Mouse (Mus musculus) limb, embryonic 14.5 days (tissue): ENCODE measurements around the gene Myo7a. TPM values are rescaled to one million over a fixed set of nuclear protein-coding genes. Genes with fewer than 3 reads are reported as not detected.

Experiments
- ATAC-seq: fragments of 200-750 bp; cut with Nextera tagmentation; 2 replicates; pipeline ENCODE4 v1.8.0; 2017; ENCODE audit warnings: low read depth, moderate number of reproducible peaks, moderate TSS enrichment; ENCODE audit not compliant: low FRiP score
- DNase-seq: peaks from one replicate; pipeline ENCODE4 v3.0.0-alpha.2; 2015; ENCODE audit warnings: low spot score
- H3K27ac ChIP-seq: fragments of 300-500 bp; sonication (generic); replicated peaks from 2 replicates; pipeline ENCODE4 v1.5.1; 2014; ENCODE audit warnings: low read depth, mild to moderate bottlenecking, low read length, moderate library complexity, mixed read lengths
- H3K27me3 ChIP-seq: fragments of 300-500 bp; sonication (generic); 2 replicates; pipeline ENCODE4 v1.6.1; 2014; ENCODE audit warnings: low read length, mixed read lengths; ENCODE audit not compliant: control insufficient read depth, insufficient read depth
- H3K36me3 ChIP-seq: fragments of 300-500 bp; sonication (generic); 2 replicates; pipeline ENCODE4 v1.6.1; 2014; ENCODE audit warnings: mild to moderate bottlenecking, low read length, moderate library complexity, mixed read lengths; ENCODE audit not compliant: control insufficient read depth, insufficient read depth
- H3K4me1 ChIP-seq: fragments of 300-500 bp; sonication (generic); 2 replicates; pipeline ENCODE4 v1.6.1; 2014; ENCODE audit warnings: antibody characterized with exemption, low read length, mixed read lengths; ENCODE audit not compliant: control insufficient read depth, insufficient read depth
- H3K4me2 ChIP-seq: fragments of 300-500 bp; sonication (generic); replicated peaks from 2 replicates; pipeline ENCODE4 v1.6.1; 2014; ENCODE audit warnings: low read depth, mild to moderate bottlenecking, low read length, moderate library complexity; ENCODE audit not compliant: severe bottlenecking
- H3K4me3 ChIP-seq: fragments of 300-500 bp; sonication (generic); replicated peaks from 2 replicates; pipeline ENCODE4 v1.5.1; 2014; ENCODE audit warnings: low read length
- H3K9ac ChIP-seq: fragments of 300-500 bp; sonication (generic); 2 replicates; pipeline ENCODE4 v1.6.1; 2014; ENCODE audit warnings: mild to moderate bottlenecking, low read depth, low read length, moderate library complexity; ENCODE audit not compliant: severe bottlenecking
- H3K9me3 ChIP-seq: fragments of 300-500 bp; sonication (generic); 2 replicates; pipeline ENCODE4 v1.6.1; 2016; ENCODE audit warnings: low read length; ENCODE audit not compliant: control insufficient read depth
- POLR2A ChIP-seq: fragments of 200-500 bp; IDR thresholded peaks from 2 replicates; pipeline ENCODE4 v1.8.0; 2012; ENCODE audit warnings: inconsistent platforms, mild to moderate bottlenecking, moderate library complexity, borderline replicate concordance; ENCODE audit not compliant: insufficient read depth, insufficient read length; ENCODE audit errors: extremely low read depth
- WGBS: fragments of 180-500 bp; shearing (Covaris S2); extraction: QIAGEN DNeasy Blood & Tissue Kit; methylation state at CpG from one replicate; pipeline ENCODE4 v1.1.7; 2014; 5-methylcytosine and 5-hydroxymethylcytosine counted together
- polyA plus RNA-seq, 2 experiments: library from polyadenylated mRNA; depleted of rRNA in 1 of 2; stranded (reverse) in 1 of 2; unstranded in 1 of 2; fragments of >200 nt; fragmentation: Nextera tagmentation in 1 of 2; extraction: Ambion mirVana in 1 of 2; gene quantifications; 2 replicates each; pipeline versions ENCODE4 v1.2.1 to v1.2.3; 2012 to 2014

Myo7a gene
- polyA plus RNA-seq, 2 experiments = 8.1 to 18.1 TPM

GRCm38 (mm10) chr7:98137583-98137982 lies 18.3 kb upstream of the Myo7a start:
- no peak for ATAC-seq

GRCm38 (mm10) chr7:98131751-98132150 lies 12.4 kb upstream of the Myo7a start:
- H3K27ac ChIP-seq = no peak overlapping the region
- DNase-seq (no peak), ATAC-seq (no peak)
- H3K9me3 ChIP-seq = no peaks in the 10 kb centered on the region
- no peak overlapping the region for H3K9ac ChIP-seq
- no peaks in the 10 kb centered on the region for H3K36me3 ChIP-seq
- no peak overlapping the region for H3K4me2 ChIP-seq
- TF ChIP-seq POLR2A = no peak
- 95% methylated on average over 8 of the region's 8 CpGs for whole genome bisulfite sequencing
- H3K27me3 ChIP-seq = no peaks in the 10 kb centered on the region
- no peak overlapping the region for H3K4me3 ChIP-seq
- H3K4me1 ChIP-seq = no peaks in the 10 kb centered on the region

More at GRCm38 (mm10) chr7:98137583-98137982, 18.3 kb upstream of the Myo7a start:
- Histone ChIP-seq H3K27me3 (no peaks in the 10 kb centered on the region), H3K36me3 (no peaks in the 10 kb centered on the region), H3K27ac (no peak overlapping the region), H3K4me1 (no peaks in the 10 kb centered on the region; the same call in 1 of the 2 replicates), H3K9ac (no peak overlapping the region), H3K4me3 (no peak overlapping the region), H3K4me2 (no peak overlapping the region), H3K9me3 (no peaks in the 10 kb centered on the region)
- 53% methylated on average over 3 of the region's 3 CpGs for WGBS
- no peak for TF ChIP-seq POLR2A
- no peak for DNase-seq

DNA sequence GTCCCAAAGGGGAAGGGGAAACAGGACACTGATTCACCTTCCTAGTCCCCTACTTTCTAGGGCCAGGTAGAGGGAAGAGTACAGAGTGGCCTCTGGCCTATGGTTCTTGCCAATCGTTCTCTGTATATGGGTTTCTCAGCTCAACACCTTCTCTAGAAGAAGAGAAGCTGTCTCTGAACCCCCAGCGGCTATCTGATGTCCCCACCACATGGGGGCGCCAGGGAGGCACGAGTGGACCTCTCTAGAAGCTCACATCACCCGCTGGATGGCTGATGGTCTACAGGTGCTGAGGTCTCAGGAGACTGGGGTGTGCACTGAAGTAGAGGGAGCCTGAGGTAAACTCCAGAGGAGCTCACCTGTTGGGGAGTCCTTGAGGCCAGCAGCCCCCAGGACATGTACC lies 6.1 kb upstream of the Myo7a start:
- no peak for TF ChIP-seq POLR2A
- Histone ChIP-seq H3K27ac (no peak overlapping the region), H3K4me1 (no peaks in the 10 kb centered on the region), H3K9me3 (no peaks in the 10 kb centered on the region), H3K9ac (no peak overlapping the region), H3K27me3 (no peaks in the 10 kb centered on the region), H3K4me3 (no peak overlapping the region), H3K36me3 (no peaks in the 10 kb centered on the region), H3K4me2 (no peak overlapping the region)
- ATAC-seq (no peak), DNase-seq (no peak)
- 26% methylated on average over 5 of the region's 5 CpGs for WGBS

DNA sequence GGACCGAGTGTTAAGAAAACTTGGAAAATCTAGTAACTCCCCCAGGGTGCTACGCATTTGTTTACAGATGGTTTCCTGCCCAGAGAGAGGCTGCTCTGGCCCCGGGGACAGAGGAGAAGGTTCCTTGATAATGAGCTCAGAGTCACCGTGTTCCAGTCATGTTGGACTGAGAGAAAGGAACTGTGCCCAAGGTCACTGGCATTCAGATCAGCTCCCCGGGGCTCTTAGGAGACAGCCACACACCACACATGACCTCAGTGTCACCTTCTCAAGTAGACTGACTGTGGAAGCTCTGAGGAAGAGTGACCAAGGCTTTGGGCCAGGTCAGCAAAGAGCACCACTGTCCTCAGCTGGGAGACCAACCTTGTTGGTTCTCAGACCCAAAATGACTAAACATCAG lies 5.4 kb upstream of the Myo7a start:
- Histone ChIP-seq H3K4me2 (no peak overlapping the region), H3K9me3 (no peaks in the 10 kb centered on the region), H3K36me3 (no peaks in the 10 kb centered on the region), H3K27me3 (no peaks in the 10 kb centered on the region), H3K4me1 (no peaks in the 10 kb centered on the region), H3K27ac (no peak overlapping the region), H3K9ac (no peak overlapping the region), H3K4me3 (no peak overlapping the region)
- 55% methylated on average over 5 of the region's 5 CpGs for WGBS
- ATAC-seq = no peak
- TF ChIP-seq POLR2A = no peak
- DNase-seq = no peak

- Histone ChIP-seq H3K4me2 (no peak overlapping the region), H3K9me3 (no peaks in the 10 kb centered on the region), H3K9ac (no peak overlapping the region), H3K36me3 (no peaks in the 10 kb centered on the region), H3K27me3 (no peaks in the 10 kb centered on the region), H3K4me3 (no peak overlapping the region), H3K4me1 (no peaks in the 10 kb centered on the region), H3K27ac (no peak overlapping the region)
- DNase-seq = no peak
- no peak for TF ChIP-seq POLR2A
- 79% methylated on average over 8 of the region's 8 CpGs for WGBS
- ATAC-seq = no peak
Measured at GRCm38 (mm10) chr7:98121673-98122072, 2.3 kb upstream of the Myo7a start.

DNA sequence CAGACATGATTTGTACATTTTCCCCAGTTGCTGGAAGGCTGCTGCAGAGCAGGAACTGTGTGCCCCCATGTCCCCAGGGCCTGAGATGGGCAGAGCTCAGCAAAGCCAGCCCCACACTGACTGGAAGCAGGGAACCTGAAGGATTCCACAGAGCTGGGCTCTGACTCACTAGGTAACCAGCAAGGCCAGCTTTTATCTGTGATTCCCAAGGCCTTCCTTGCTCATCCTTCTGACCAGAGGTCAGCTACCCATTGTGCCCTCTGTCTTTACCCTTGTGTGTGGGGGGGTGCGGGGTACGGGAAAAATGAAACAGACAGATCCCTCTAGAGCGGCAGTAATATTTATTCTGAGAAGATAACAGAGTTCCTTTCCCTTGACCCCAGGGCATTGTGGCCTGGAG lies 1.9 kb upstream of the Myo7a start:
- no peak for DNase-seq
- Histone ChIP-seq H3K27ac (no peak overlapping the region), H3K27me3 (no peaks in the 10 kb centered on the region), H3K4me1 (no peaks in the 10 kb centered on the region), H3K9ac (no peak overlapping the region), H3K9me3 (no peaks in the 10 kb centered on the region), H3K36me3 (no peaks in the 10 kb centered on the region), H3K4me2 (no peak overlapping the region), H3K4me3 (no peak overlapping the region)
- 92% methylated on average over 3 of the region's 3 CpGs for WGBS
- no peak for TF ChIP-seq POLR2A
- no peak for ATAC-seq
